Mouse (Mus musculus) testis, postnatal 14 days (tissue): Measurements from ENCODE around the gene Coro2a.
"Not testable (repeated sequence)": the region's sequence is repeated elsewhere in the genome, so short reads cannot be mapped to it uniquely, and the experiment has no call there.

ENCODE experiments used
- DNase-seq: peaks from one replicate; pipeline ENCODE4 v3.0.0; 2021; ENCODE audit warnings: low spot score

Coro2a gene

GRCm38 (mm10) chr4:46601844-46602423 lies at the start of gene Coro2a:
TSS of gene Coro2a (minus strand) at chr4:46602202.
- peak; percentile 82 for DNase-seq

- DNase-seq: peak; percentile 93
These were observed 48.2 kb upstream of the Coro2a start, which contains the start of gene Tbc1d2 for GRCm38 (mm10) chr4:46650086-46650753. TSS of gene Tbc1d2 (minus strand) at chr4:46650209.

GRCm38 (mm10) chr4:46649161-46649560 lies 47.2 kb upstream of the Coro2a start:
- DNase-seq: no peak

- no peak for DNase-seq
These were observed 41.7 kb upstream of the Coro2a start for GRCm38 (mm10) chr4:46643676-46644112.

GRCm38 (mm10) chr4:46642924-46643675 lies 41.1 kb upstream of the Coro2a start:
- DNase-seq: no peak

- no peak for DNase-seq
These were observed 39.3 kb upstream of the Coro2a start for GRCm38 (mm10) chr4:46641283-46641682.

- DNase-seq: no peak
These were observed 37.9 kb upstream of the Coro2a start for GRCm38 (mm10) chr4:46639866-46640265.

- not testable (repeated sequence) for DNase-seq
These were observed 35.2 kb upstream of the Coro2a start for GRCm38 (mm10) chr4:46637250-46637649.

- no peak for DNase-seq
These were observed 33.9 kb upstream of the Coro2a start for GRCm38 (mm10) chr4:46635702-46636430.

GRCm38 (mm10) chr4:46634881-46635280 lies 32.9 kb upstream of the Coro2a start:
- no peak for DNase-seq

- DNase-seq: not testable (repeated sequence)
These were observed 31.6 kb upstream of the Coro2a start for GRCm38 (mm10) chr4:46633565-46633964.

GRCm38 (mm10) chr4:46632465-46632864 lies 30.5 kb upstream of the Coro2a start:
- DNase-seq: no peak

GRCm38 (mm10) chr4:46630390-46630789 lies 28.4 kb upstream of the Coro2a start:
- no peak for DNase-seq

GRCm38 (mm10) chr4:46628873-46629272 lies 26.9 kb upstream of the Coro2a start:
- no peak for DNase-seq

- no peak for DNase-seq
These were observed 26.1 kb upstream of the Coro2a start for GRCm38 (mm10) chr4:46628081-46628480.

GRCm38 (mm10) chr4:46625101-46625500 lies 23.1 kb upstream of the Coro2a start:
- DNase-seq: no peak

GRCm38 (mm10) chr4:46623007-46623406 lies 21.0 kb upstream of the Coro2a start:
- no peak for DNase-seq

- no peak for DNase-seq
These were observed 18.9 kb upstream of the Coro2a start for GRCm38 (mm10) chr4:46620946-46621345.

- peak; percentile 61 for DNase-seq
These were observed 18.3 kb upstream of the Coro2a start for GRCm38 (mm10) chr4:46620330-46620729.

GRCm38 (mm10) chr4:46618196-46618817 lies 16.3 kb upstream of the Coro2a start:
- no peak for DNase-seq

- no peak for DNase-seq
These were observed 15.4 kb upstream of the Coro2a start for GRCm38 (mm10) chr4:46617408-46617807.

GRCm38 (mm10) chr4:46614641-46615040 lies 12.6 kb upstream of the Coro2a start:
- no peak for DNase-seq
